Mouse (Mus musculus): ENCODE data around the gene Ubxn10.
A peak's percentile ranks its signal among the peaks of the same experiment; 100 is the strongest.

The Ubxn10 gene

GRCm38 (mm10) chr4:138729018-138729703 is 7.8 kb downstream of the Ubxn10 start:
- no peak for DNase-seq

GRCm38 (mm10) chr4:138725751-138726150 is 11.2 kb downstream of the Ubxn10 start:
- no peak for DNase-seq

- peak; percentile 34 to 43 for DNase-seq
Observed at GRCm38 (mm10) chr4:138725127-138725461, 11.9 kb downstream of the Ubxn10 start.

- DNase-seq: no peak
Observed at GRCm38 (mm10) chr4:138724354-138725126, 12.4 kb downstream of the Ubxn10 start, which contains the start of gene Pla2g2c. Pla2g2c (plus strand) TSS chr4:138724792.

GRCm38 (mm10) chr4:138723493-138724281 is 13.3 kb downstream of the Ubxn10 start:
- no peak for DNase-seq

- no peak for DNase-seq
Observed at GRCm38 (mm10) chr4:138719264-138719596, 17.7 kb downstream of the Ubxn10 start.

- DNase-seq: no peak
Observed at GRCm38 (mm10) chr4:138718586-138719263, 18.2 kb downstream of the Ubxn10 start.

GRCm38 (mm10) chr4:138716697-138717096 is 20.3 kb downstream of the Ubxn10 start:
- DNase-seq: peak; percentile 27 to 41

- no peak for DNase-seq
Observed at GRCm38 (mm10) chr4:138714186-138714585, 22.8 kb downstream of the Ubxn10 start.

GRCm38 (mm10) chr4:138712621-138713020 is 24.3 kb downstream of the Ubxn10 start:
- DNase-seq: peak; percentile 40 to 48

GRCm38 (mm10) chr4:138712096-138712495 is 24.9 kb downstream of the Ubxn10 start:
- DNase-seq: peak in 1 of 2 experiments; percentile 26

GRCm38 (mm10) chr4:138711051-138711820 is 25.7 kb downstream of the Ubxn10 start:
- DNase-seq: peak in 1 of 2 experiments; percentile 27

GRCm38 (mm10) chr4:138710633-138711032 is 26.3 kb downstream of the Ubxn10 start:
- peak; percentile 97 to 99 for DNase-seq

GRCm38 (mm10) chr4:138709944-138710343 is 27.0 kb downstream of the Ubxn10 start:
- peak; percentile 39 to 58 for DNase-seq

- peak in 1 of 2 experiments; percentile 30 for DNase-seq
Observed at GRCm38 (mm10) chr4:138709246-138709645, 27.7 kb downstream of the Ubxn10 start.

GRCm38 (mm10) chr4:138708636-138709035 is 28.3 kb downstream of the Ubxn10 start:
- peak; percentile 82 to 84 for DNase-seq

- no peak for DNase-seq
Observed at GRCm38 (mm10) chr4:138706620-138707019, 30.3 kb downstream of the Ubxn10 start.

- DNase-seq: no peak
Observed at GRCm38 (mm10) chr4:138704169-138704568, 32.8 kb downstream of the Ubxn10 start.

GRCm38 (mm10) chr4:138703591-138703990 is 33.4 kb downstream of the Ubxn10 start:
- no peak for DNase-seq

- DNase-seq: no peak
Observed at GRCm38 (mm10) chr4:138702528-138702927, 34.4 kb downstream of the Ubxn10 start.

- DNase-seq: no peak
Observed at GRCm38 (mm10) chr4:138702031-138702430, 34.9 kb downstream of the Ubxn10 start.

GRCm38 (mm10) chr4:138701111-138701510 is 35.9 kb downstream of the Ubxn10 start:
- DNase-seq: no peak

Data from cerebellum, adult 18-20 months (tissue).